ENCODE assay signal across 13 mouse cellular contexts in the genomic region with DNA sequence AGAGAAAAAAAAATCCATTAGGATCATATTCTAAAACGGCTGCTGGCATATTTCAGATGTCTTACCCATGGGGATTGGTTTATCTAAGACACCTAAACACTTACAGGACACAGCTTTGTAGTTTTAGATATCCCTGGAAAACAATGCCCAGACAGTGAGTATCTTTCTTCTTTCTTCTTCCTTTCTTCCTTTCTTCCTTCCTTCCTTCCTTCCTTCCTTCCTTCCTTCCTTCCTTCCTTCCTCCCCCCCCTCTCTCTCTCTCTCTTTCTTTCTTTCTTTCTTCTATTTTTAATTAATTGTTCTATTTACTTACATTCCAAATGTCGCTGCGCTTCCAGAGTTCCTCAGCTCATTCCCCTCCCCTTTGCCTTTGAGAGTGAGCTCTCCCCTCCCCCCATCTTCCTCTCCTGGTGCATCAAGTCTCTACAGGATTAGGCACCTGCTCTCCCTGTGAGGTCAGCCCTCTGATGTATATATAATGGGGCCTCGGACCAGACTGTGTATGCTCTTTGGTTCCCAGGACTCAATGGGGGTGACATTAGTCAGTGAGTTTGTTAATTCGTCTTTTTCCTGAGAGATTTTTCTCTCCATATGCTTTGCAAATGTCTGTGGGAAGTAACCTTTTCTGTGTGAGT.
A peak's percentile ranks its signal among the peaks of the same experiment; 100 is the strongest.
DNase-seq lines count a peak whose midpoint lies in the region; ATAC-seq lines count a peak whose summit lies in the region.
"Had no signal": no experiment of that assay in that cellular context is flagged by ENCODE, and none has a peak within 500 bp of the region (broad histone marks: within the 10 kb centered on the region; RNA-seq: fewer than 3 reads in every experiment).

No protein-coding gene starts in this region.

- peak; percentile 67; the same call in 1 of the 2 replicates for ATAC-seq in kidney, embryonic 15.5 days (replicated peaks; ENCODE audit: low FRiP score)
- peak; percentile 58 for ATAC-seq in hindbrain, embryonic 13.5 days (ENCODE audit: low FRiP score)
- 0 out of 2 replicates have a peak, but pooled peaks have one; percentile 63 for ATAC-seq in neural tube, embryonic 13.5 days (ENCODE audit: low read depth)
- ATAC-seq in intestine, embryonic 15.5 days, result no peak

- peak overlapping the region; percentile 37 for H3K4me2 ChIP-seq in kidney, embryonic 15.5 days
- H3K4me2 ChIP-seq in hindbrain, embryonic 13.5 days, result peak overlapping the region; percentile 39
- peak overlapping the region; percentile 45 for H3K4me2 ChIP-seq in neural tube, embryonic 13.5 days
- H3K4me2 ChIP-seq in intestine, embryonic 15.5 days (replicated peaks), result no peak overlapping the region
- H3K4me2 ChIP-seq: limb, embryonic 15.5 days had no signal

- no peaks in the 10 kb centered on the region for H3K36me3 ChIP-seq in kidney, embryonic 15.5 days
- H3K36me3 ChIP-seq in embryonic facial prominence, embryonic 10.5 days (replicated peaks), result peaks cover 8% of the 10 kb centered on the region
- H3K36me3 ChIP-seq in hindbrain, embryonic 13.5 days, result peaks cover 13% of the 10 kb centered on the region
- H3K36me3 ChIP-seq in neural tube, embryonic 13.5 days, result peaks cover 9% of the 10 kb centered on the region; the same call in 1 of the 2 replicates
- H3K36me3 ChIP-seq in intestine, embryonic 15.5 days, result no peaks in the 10 kb centered on the region
- H3K36me3 ChIP-seq: limb, embryonic 15.5 days had no signal

- H3K27me3 ChIP-seq in kidney, embryonic 15.5 days, result no peaks in the 10 kb centered on the region
- H3K27me3 ChIP-seq in embryonic facial prominence, embryonic 10.5 days (replicated peaks; ENCODE audit: low read depth, poor library complexity, severe bottlenecking), result no peaks in the 10 kb centered on the region
- H3K27me3 ChIP-seq in hindbrain, embryonic 13.5 days, result no peaks in the 10 kb centered on the region
- H3K27me3 ChIP-seq in neural tube, embryonic 13.5 days, result no peaks in the 10 kb centered on the region
- no peaks in the 10 kb centered on the region for H3K27me3 ChIP-seq in intestine, embryonic 15.5 days (replicated peaks)
- H3K27me3 ChIP-seq: limb, embryonic 15.5 days; megakaryocyte, embryonic 14.5 days had no signal

- peaks cover 4% of the 10 kb centered on the region; the same call in 1 of the 2 replicates for H3K9me3 ChIP-seq in kidney, embryonic 15.5 days (replicated peaks)
- peaks cover 8% of the 10 kb centered on the region for H3K9me3 ChIP-seq in embryonic facial prominence, embryonic 10.5 days
- H3K9me3 ChIP-seq in hindbrain, embryonic 13.5 days, result peaks cover 8% of the 10 kb centered on the region; the same call in 1 of the 2 replicates
- peaks cover 5% of the 10 kb centered on the region; the same call in 1 of the 2 replicates for H3K9me3 ChIP-seq in neural tube, embryonic 13.5 days
- H3K9me3 ChIP-seq in intestine, embryonic 15.5 days, result 0 out of 2 replicates have a peak, but pooled peaks cover 4% of the 10 kb centered on the region
- H3K9me3 ChIP-seq: limb, embryonic 15.5 days had no signal

- no peaks in the 10 kb centered on the region for H3K4me1 ChIP-seq in kidney, embryonic 15.5 days
- peaks cover 9% of the 10 kb centered on the region for H3K4me1 ChIP-seq in embryonic facial prominence, embryonic 10.5 days
- no peaks in the 10 kb centered on the region; the same call in 1 of the 2 replicates for H3K4me1 ChIP-seq in hindbrain, embryonic 13.5 days (replicated peaks)
- H3K4me1 ChIP-seq in neural tube, embryonic 13.5 days (replicated peaks), result 0 out of 2 replicates have a peak, but pooled peaks cover 2% of the 10 kb centered on the region
- no peaks in the 10 kb centered on the region for H3K4me1 ChIP-seq in intestine, embryonic 15.5 days (replicated peaks)
- H3K4me1 ChIP-seq: limb, embryonic 15.5 days; megakaryocyte, embryonic 14.5 days had no signal

- no peak overlapping the region for H3K4me3 ChIP-seq in kidney, embryonic 15.5 days (replicated peaks)
- H3K4me3 ChIP-seq in embryonic facial prominence, embryonic 10.5 days, result peak overlapping the region; percentile 23; the same call in 1 of the 2 replicates
- H3K4me3 ChIP-seq in hindbrain, embryonic 13.5 days, result 0 out of 2 replicates have a peak overlapping the region, but pooled peaks have one; percentile 1
- H3K4me3 ChIP-seq in neural tube, embryonic 13.5 days, result no peak overlapping the region
- no peak overlapping the region for H3K4me3 ChIP-seq in intestine, embryonic 15.5 days (replicated peaks)
- H3K4me3 ChIP-seq: limb, embryonic 15.5 days; megakaryocyte, embryonic 14.5 days had no signal

- no peak overlapping the region for H3K27ac ChIP-seq in kidney, embryonic 15.5 days
- H3K27ac ChIP-seq in embryonic facial prominence, embryonic 10.5 days (replicated peaks), result no peak overlapping the region
- no peak overlapping the region for H3K27ac ChIP-seq in hindbrain, embryonic 13.5 days
- no peak overlapping the region for H3K27ac ChIP-seq in neural tube, embryonic 13.5 days (replicated peaks)
- no peak overlapping the region for H3K27ac ChIP-seq in intestine, embryonic 15.5 days
- H3K27ac ChIP-seq: limb, embryonic 15.5 days had no signal

- H3K9ac ChIP-seq in kidney, embryonic 15.5 days, result no peak overlapping the region
- no peak overlapping the region for H3K9ac ChIP-seq in hindbrain, embryonic 13.5 days
- H3K9ac ChIP-seq in neural tube, embryonic 13.5 days, result no peak overlapping the region
- no peak overlapping the region for H3K9ac ChIP-seq in intestine, embryonic 15.5 days
- H3K9ac ChIP-seq: limb, embryonic 15.5 days had no signal

- 13% methylated on average over 5 of the region's 5 CpGs for WGBS in kidney, embryonic 15.5 days
- 9% methylated on average over 5 of the region's 5 CpGs for WGBS in embryonic facial prominence, embryonic 10.5 days
- 11% methylated on average over 5 of the region's 5 CpGs for WGBS in hindbrain, embryonic 13.5 days
- WGBS in neural tube, embryonic 13.5 days, result 20% methylated on average over 5 of the region's 5 CpGs
- 7% methylated on average over 5 of the region's 5 CpGs for WGBS in intestine, embryonic 15.5 days

- no peak for DNase-seq in kidney, postnatal 36 days
- DNase-seq in embryonic facial prominence, embryonic 10.5 days (ENCODE audit: low spot score), result peak; percentile 28
- DNase-seq in liver, result no peak
- DNase-seq in gastrocnemius, adult 18-20 months (ENCODE audit: low spot score), result no peak
- DNase-seq: cerebellum, adult 2 months; kidney, postnatal 4 days; thymus, postnatal 4 days had no signal

Comparison
In these comparisons a context has a peak if more than half of its experiments do, and no peak if none do; other contexts are left out.
1. H3K4me3 ChIP-seq: peak in embryonic facial prominence, embryonic 10.5 days (single experiment) and hindbrain, embryonic 13.5 days (single experiment); none in kidney, embryonic 15.5 days (single experiment), neural tube, embryonic 13.5 days (single experiment) and intestine, embryonic 15.5 days (single experiment).